Mouse (Mus musculus): ENCODE results near the gene Anxa6.

The Anxa6 gene

GRCm38 (mm10) chr11:55033040-55033660 is at the start of gene Anxa6:
Gene Anxa6 (minus strand): TSS chr11:55033445.
- peak; percentile 93 for DNase-seq (ENCODE audit: low read depth, low spot score)

GRCm38 (mm10) chr11:55081206-55081605 is 48.0 kb upstream of the Anxa6 start:
- no peak for DNase-seq (ENCODE audit: low read depth, low spot score)

- no peak for DNase-seq (ENCODE audit: low read depth, low spot score)
These were observed 45.9 kb upstream of the Anxa6 start for GRCm38 (mm10) chr11:55079180-55079579.

GRCm38 (mm10) chr11:55078502-55078901 is 45.3 kb upstream of the Anxa6 start:
- DNase-seq (ENCODE audit: low read depth, low spot score), result peak; percentile 33

GRCm38 (mm10) chr11:55077331-55078231 is 44.3 kb upstream of the Anxa6 start, which contains the start of gene Ccdc69:
Gene Ccdc69 (minus strand): TSS chr11:55078131.
- DNase-seq (ENCODE audit: low read depth, low spot score), result peak; percentile 85

- no peak for DNase-seq (ENCODE audit: low read depth, low spot score)
These were observed 43.0 kb upstream of the Anxa6 start for GRCm38 (mm10) chr11:55076234-55076633.

GRCm38 (mm10) chr11:55075602-55076001 is 42.4 kb upstream of the Anxa6 start:
- no peak for DNase-seq (ENCODE audit: low read depth, low spot score)

GRCm38 (mm10) chr11:55073191-55073590 is 39.9 kb upstream of the Anxa6 start:
- DNase-seq (ENCODE audit: low read depth, low spot score), result no peak

GRCm38 (mm10) chr11:55072467-55072866 is 39.2 kb upstream of the Anxa6 start:
- DNase-seq (ENCODE audit: low read depth, low spot score), result peak; percentile 66

- DNase-seq (ENCODE audit: low read depth, low spot score), result no peak
These were observed 38.1 kb upstream of the Anxa6 start for GRCm38 (mm10) chr11:55071344-55071743.

GRCm38 (mm10) chr11:55069023-55069422 is 35.8 kb upstream of the Anxa6 start:
- no peak for DNase-seq (ENCODE audit: low read depth, low spot score)

- peak; percentile 73 for DNase-seq (ENCODE audit: low read depth, low spot score)
These were observed 33.7 kb upstream of the Anxa6 start for GRCm38 (mm10) chr11:55066921-55067320.

- no peak for DNase-seq (ENCODE audit: low read depth, low spot score)
These were observed 29.6 kb upstream of the Anxa6 start for GRCm38 (mm10) chr11:55062856-55063255.

- DNase-seq (ENCODE audit: low read depth, low spot score), result no peak
These were observed 27.6 kb upstream of the Anxa6 start for GRCm38 (mm10) chr11:55060802-55061201.

GRCm38 (mm10) chr11:55057511-55057910 is 24.3 kb upstream of the Anxa6 start:
- no peak for DNase-seq (ENCODE audit: low read depth, low spot score)

GRCm38 (mm10) chr11:55050837-55051510 is 17.7 kb upstream of the Anxa6 start:
- DNase-seq (ENCODE audit: low read depth, low spot score), result no peak

GRCm38 (mm10) chr11:55046600-55046999 is 13.4 kb upstream of the Anxa6 start:
- DNase-seq (ENCODE audit: low read depth, low spot score), result peak; percentile 78

GRCm38 (mm10) chr11:55041348-55041747 is 8.1 kb upstream of the Anxa6 start:
- DNase-seq (ENCODE audit: low read depth, low spot score), result peak; percentile 41

GRCm38 (mm10) chr11:55039591-55039990 is 6.3 kb upstream of the Anxa6 start:
- DNase-seq (ENCODE audit: low read depth, low spot score), result peak; percentile 92

- DNase-seq (ENCODE audit: low read depth, low spot score), result no peak
These were observed 3.4 kb upstream of the Anxa6 start for GRCm38 (mm10) chr11:55036601-55037000.

GRCm38 (mm10) chr11:55032286-55032685 is 959 bp downstream of the Anxa6 start:
- no peak for DNase-seq (ENCODE audit: low read depth, low spot score)

- DNase-seq (ENCODE audit: low read depth, low spot score), result peak; percentile 31
These were observed 1.3 kb downstream of the Anxa6 start for GRCm38 (mm10) chr11:55031991-55032280.

Measured in CD4-positive, CD25-positive, alpha-beta regulatory T cell, adult 2 months (primary cell).